Mouse (Mus musculus) midbrain, embryonic 11.5 days (tissue): ENCODE results near the gene Ifna1. TPM values are rescaled to one million over a fixed set of nuclear protein-coding genes. Genes with fewer than 3 reads are reported as not detected.
"Not testable (repeated sequence)": the region's sequence is repeated elsewhere in the genome, so short reads cannot be mapped to it uniquely, and the experiment has no call there.

Source experiments
- ATAC-seq: fragments of 200-750 bp; cut with Nextera tagmentation; 2 replicates; pipeline ENCODE4 v1.8.0; 2017; ENCODE audit warnings: moderate TSS enrichment, moderate library complexity; ENCODE audit not compliant: low FRiP score
- DNase-seq: peaks from one replicate; pipeline ENCODE4 v3.0.0; 2015; ENCODE audit warnings: low spot score; ENCODE audit errors: missing footprints
- H3K27ac ChIP-seq: fragments of 300-500 bp; sonication (generic); 2 replicates; pipeline ENCODE4 v1.5.1; 2014; ENCODE audit warnings: low read depth, low read length
- H3K27me3 ChIP-seq: fragments of 300-500 bp; sonication (generic); 2 replicates; pipeline ENCODE4 v1.6.1; 2014; ENCODE audit warnings: mild to moderate bottlenecking, low read length, moderate library complexity, mixed read lengths; ENCODE audit not compliant: control insufficient read depth, insufficient read depth
- H3K36me3 ChIP-seq: fragments of 300-500 bp; sonication (generic); 2 replicates; pipeline ENCODE4 v1.6.1; 2014; ENCODE audit warnings: mild to moderate bottlenecking, low read length, moderate library complexity, mixed read lengths; ENCODE audit not compliant: control insufficient read depth, insufficient read depth
- H3K4me1 ChIP-seq: fragments of 300-500 bp; sonication (generic); 2 replicates; pipeline ENCODE4 v1.6.1; 2014; ENCODE audit warnings: low read length; ENCODE audit not compliant: control insufficient read depth, insufficient read depth
- H3K4me2 ChIP-seq: fragments of 300-500 bp; sonication (generic); 2 replicates; pipeline ENCODE4 v1.6.1; 2014; ENCODE audit warnings: mild to moderate bottlenecking, moderate library complexity
- H3K4me3 ChIP-seq: fragments of 300-500 bp; sonication (generic); 2 replicates; pipeline ENCODE4 v1.5.1; 2014; ENCODE audit warnings: low read depth, low read length
- H3K9ac ChIP-seq: fragments of 300-500 bp; sonication (generic); 2 replicates; pipeline ENCODE4 v1.6.1; 2014; ENCODE audit warnings: low read length
- H3K9me3 ChIP-seq: fragments of 300-500 bp; sonication (generic); 2 replicates; pipeline ENCODE4 v1.6.1; 2016; ENCODE audit warnings: low read length; ENCODE audit not compliant: control insufficient read depth
- WGBS: fragments of 180-500 bp; shearing (Covaris S2); extraction: QIAGEN DNeasy Blood & Tissue Kit; methylation state at CpG from one replicate; pipeline ENCODE4 v1.1.7; 2014; 5-methylcytosine and 5-hydroxymethylcytosine counted together
- polyA plus RNA-seq: library from polyadenylated mRNA; unstranded; fragments of >200 nt; fragmentation: Nextera tagmentation; extraction: Ambion mirVana; gene quantifications from 2 replicates; pipeline ENCODE4 v1.2.1, GENCODE M21; 2014

Ifna1 gene
- polyA plus RNA-seq, 1 experiment from 2014 or later, result not detected

- H3K4me1 ChIP-seq, H3K9ac ChIP-seq, H3K27ac ChIP-seq, H3K4me2 ChIP-seq, ATAC-seq, H3K4me3 ChIP-seq, H3K36me3 ChIP-seq, H3K27me3 ChIP-seq, H3K9me3 ChIP-seq, DNase-seq: not testable (repeated sequence)
- 64% methylated on average over 1 of the region's 1 CpGs for WGBS
Measured at GRCm38 (mm10) chr4:88835225-88835624, 14.7 kb upstream of the Ifna1 start, which contains the start of gene Ifna5. Ifna5 (plus strand) TSS chr4:88835525.

- H3K4me2 ChIP-seq, result no peak overlapping the region
- no peaks in the 10 kb centered on the region for H3K4me1 ChIP-seq
- ATAC-seq, result no peak
- no peak overlapping the region for H3K27ac ChIP-seq
- H3K9me3 ChIP-seq, result no peaks in the 10 kb centered on the region
- DNase-seq, result no peak
- no peak overlapping the region for H3K4me3 ChIP-seq
- no peaks in the 10 kb centered on the region for H3K27me3 ChIP-seq
- no peaks in the 10 kb centered on the region for H3K36me3 ChIP-seq
- no peak overlapping the region for H3K9ac ChIP-seq
- WGBS, result 44% methylated on average over 3 of the region's 3 CpGs
Measured at GRCm38 (mm10) chr4:88838828-88839227, 11.1 kb upstream of the Ifna1 start.

- no peaks in the 10 kb centered on the region for H3K4me1 ChIP-seq
- ATAC-seq, result no peak
- DNase-seq, result no peak
- H3K27ac ChIP-seq, result no peak overlapping the region
- no peaks in the 10 kb centered on the region for H3K36me3 ChIP-seq
- WGBS, result 81% methylated on average over 3 of the region's 3 CpGs
- H3K9ac ChIP-seq, result no peak overlapping the region
- H3K9me3 ChIP-seq, result no peaks in the 10 kb centered on the region
- H3K4me2 ChIP-seq, result no peak overlapping the region
- no peaks in the 10 kb centered on the region for H3K27me3 ChIP-seq
- H3K4me3 ChIP-seq, result no peak overlapping the region
Measured at GRCm38 (mm10) chr4:88840058-88840457, 9.8 kb upstream of the Ifna1 start.

- Histone ChIP-seq H3K4me1 (no peaks in the 10 kb centered on the region), H3K9ac (no peak within 1 kb of the TSS), H3K4me3 (no peak within 1 kb of the TSS), H3K36me3 (no peaks in the 10 kb centered on the region), H3K9me3 (no peaks in the 10 kb centered on the region), H3K27me3 (no peaks in the 10 kb centered on the region), H3K4me2 (no peak within 1 kb of the TSS), H3K27ac (no peak within 1 kb of the TSS)
- DNase-seq (no peak), ATAC-seq (no peak)
- WGBS, result 29% methylated on average over 2 of the region's 2 CpGs
Measured at GRCm38 (mm10) chr4:88841438-88841911, 8.4 kb upstream of the Ifna1 start, which contains the start of gene Ifna4. Ifna4 (plus strand) TSS chr4:88841861.

GRCm38 (mm10) chr4:88845334-88845733, 4.6 kb upstream of the Ifna1 start:
- 43% methylated on average over 2 of the region's 2 CpGs for WGBS
- no peaks in the 10 kb centered on the region for H3K27me3 ChIP-seq
- H3K9ac ChIP-seq, result no peak overlapping the region
- H3K9me3 ChIP-seq, result no peaks in the 10 kb centered on the region
- H3K4me2 ChIP-seq, result no peak overlapping the region
- H3K27ac ChIP-seq, result no peak overlapping the region
- H3K36me3 ChIP-seq, result no peaks in the 10 kb centered on the region
- ATAC-seq, result no peak
- H3K4me1 ChIP-seq, result no peaks in the 10 kb centered on the region
- H3K4me3 ChIP-seq, result no peak overlapping the region
- DNase-seq, result no peak

- ATAC-seq (no peak), DNase-seq (no peak)
- Histone ChIP-seq H3K4me2 (no peak overlapping the region), H3K36me3 (no peaks in the 10 kb centered on the region), H3K4me1 (no peaks in the 10 kb centered on the region), H3K4me3 (no peak overlapping the region), H3K27me3 (no peaks in the 10 kb centered on the region), H3K9ac (no peak overlapping the region), H3K27ac (no peak overlapping the region), H3K9me3 (no peaks in the 10 kb centered on the region)
- WGBS, result 28% methylated on average over 4 of the region's 4 CpGs
Measured at GRCm38 (mm10) chr4:88851026-88851763, 1.3 kb downstream of the Ifna1 start.

- Histone ChIP-seq H3K9me3 (no peaks in the 10 kb centered on the region), H3K36me3 (no peaks in the 10 kb centered on the region), H3K4me3 (no peak overlapping the region), H3K9ac (no peak overlapping the region), H3K4me1 (no peaks in the 10 kb centered on the region), H3K27me3 (no peaks in the 10 kb centered on the region), H3K27ac (no peak overlapping the region), H3K4me2 (no peak overlapping the region)
- DNase-seq, result no peak
- ATAC-seq, result no peak
Measured at GRCm38 (mm10) chr4:88859214-88859613, 9.3 kb downstream of the Ifna1 start.

- no peaks in the 10 kb centered on the region for H3K27me3 ChIP-seq
- no peaks in the 10 kb centered on the region for H3K9me3 ChIP-seq
- ATAC-seq, result no peak
- H3K4me3 ChIP-seq, result no peak overlapping the region
- H3K4me2 ChIP-seq, result no peak overlapping the region
- DNase-seq, result no peak
- H3K4me1 ChIP-seq, result no peaks in the 10 kb centered on the region
- no peak overlapping the region for H3K27ac ChIP-seq
- no peak overlapping the region for H3K9ac ChIP-seq
- 4% methylated on average over 7 of the region's 7 CpGs for WGBS
- H3K36me3 ChIP-seq, result no peaks in the 10 kb centered on the region
Measured at GRCm38 (mm10) chr4:88863309-88863708, 13.4 kb downstream of the Ifna1 start.

- Histone ChIP-seq H3K4me1 (no peaks in the 10 kb centered on the region), H3K4me3 (no peak overlapping the region), H3K36me3 (no peaks in the 10 kb centered on the region), H3K27ac (no peak overlapping the region), H3K27me3 (no peaks in the 10 kb centered on the region), H3K9me3 (no peaks in the 10 kb centered on the region), H3K4me2 (no peak overlapping the region), H3K9ac (no peak overlapping the region)
- 71% methylated on average over 9 of the region's 9 CpGs for WGBS
- DNase-seq, result no peak
- ATAC-seq, result no peak
Measured at GRCm38 (mm10) chr4:88864599-88864998, 14.7 kb downstream of the Ifna1 start.
